Mouse (Mus musculus) left cerebral cortex, adult 9 months (tissue): Measurements from ENCODE around the gene Syt3.

Source experiments
- DNase-seq, 2 experiments: peaks; one replicate each; pipeline ENCODE4 v3.0.0; 2022; ENCODE audit warnings: low spot score in 2 of 2

Syt3 gene

DNA sequence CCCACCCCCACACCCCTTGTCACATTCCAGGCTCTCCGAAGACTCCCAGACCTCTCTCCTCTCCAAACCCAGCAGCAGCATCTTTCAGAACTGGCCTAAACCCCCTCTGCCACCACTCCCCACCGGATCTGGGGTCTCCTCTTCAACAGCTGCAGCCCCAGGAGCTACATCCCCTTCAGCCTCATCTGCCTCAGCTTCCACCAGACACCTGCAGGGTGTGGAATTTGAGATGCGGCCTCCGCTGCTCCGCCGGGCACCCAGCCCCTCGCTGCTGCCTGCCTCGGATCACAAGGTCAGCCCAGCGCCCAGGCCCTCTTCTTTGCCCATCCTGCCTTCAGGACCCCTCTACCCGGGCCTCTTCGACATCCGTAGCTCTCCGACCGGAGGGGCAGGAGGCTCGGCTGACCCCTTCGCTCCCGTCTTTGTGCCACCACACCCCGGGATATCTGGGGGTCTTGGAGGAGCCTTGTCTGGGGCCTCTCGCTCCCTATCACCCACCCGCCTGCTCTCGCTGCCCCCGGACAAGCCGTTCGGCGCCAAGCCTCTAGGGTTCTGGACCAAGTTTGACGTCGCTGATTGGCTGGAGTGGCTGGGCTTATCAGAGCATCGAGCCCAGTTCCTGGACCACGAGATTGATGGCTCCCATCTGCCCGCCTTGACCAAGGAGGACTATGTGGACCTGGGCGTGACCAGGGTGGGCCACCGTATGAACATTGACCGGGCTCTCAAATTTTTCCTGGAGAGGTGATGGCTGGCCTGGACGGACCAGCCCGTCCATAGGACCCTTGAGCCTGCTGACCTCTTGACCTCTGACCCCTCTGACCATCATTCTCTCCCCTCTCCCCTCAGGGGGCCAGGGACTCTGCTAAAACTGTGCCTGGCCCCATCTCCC is 27.1 kb upstream of the Syt3 start:
- peak in 1 of 2 experiments; percentile 23 for DNase-seq

DNA sequence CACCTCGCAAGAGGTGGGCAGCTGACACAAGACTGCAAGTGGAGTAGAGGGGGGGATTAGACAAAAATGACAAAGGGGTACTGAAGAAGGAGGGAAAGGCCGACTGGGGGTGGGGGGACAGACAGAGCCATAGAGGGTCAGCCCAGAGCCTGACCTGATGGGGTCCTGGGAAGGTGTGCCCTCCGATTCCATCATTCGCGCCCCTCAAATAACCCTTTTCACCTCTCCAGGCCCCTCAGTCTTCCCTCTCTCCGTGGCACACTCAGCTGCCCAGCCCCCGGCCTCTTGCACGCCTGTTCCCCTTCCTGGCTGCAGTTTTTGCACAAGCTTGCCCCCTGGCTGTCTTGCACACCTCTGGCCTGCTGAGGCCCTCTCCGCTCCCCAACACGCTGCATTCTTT is 26.4 kb upstream of the Syt3 start:
- DNase-seq: peak in 1 of 2 experiments; percentile 4

DNA sequence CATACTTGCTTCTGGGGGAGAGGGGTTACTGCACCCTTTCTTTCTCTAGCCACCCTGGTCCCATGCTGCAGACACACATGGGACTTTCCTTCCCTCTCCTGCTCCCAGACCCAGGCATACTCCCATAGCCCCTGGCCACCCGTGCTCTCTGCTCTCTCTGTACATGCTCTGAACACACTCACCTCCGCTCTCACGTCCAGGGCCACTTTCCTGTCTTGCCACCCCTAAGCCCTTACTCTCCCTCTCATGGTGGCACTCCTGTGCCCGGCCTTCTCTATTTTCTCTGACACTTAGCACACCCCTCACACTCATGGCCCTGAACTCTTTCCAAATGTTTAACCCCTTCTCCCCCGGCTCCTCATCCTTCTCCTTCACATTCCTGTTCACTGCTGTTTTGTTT is 25.9 kb upstream of the Syt3 start:
- DNase-seq: peak in 1 of 2 experiments; percentile 40

DNA sequence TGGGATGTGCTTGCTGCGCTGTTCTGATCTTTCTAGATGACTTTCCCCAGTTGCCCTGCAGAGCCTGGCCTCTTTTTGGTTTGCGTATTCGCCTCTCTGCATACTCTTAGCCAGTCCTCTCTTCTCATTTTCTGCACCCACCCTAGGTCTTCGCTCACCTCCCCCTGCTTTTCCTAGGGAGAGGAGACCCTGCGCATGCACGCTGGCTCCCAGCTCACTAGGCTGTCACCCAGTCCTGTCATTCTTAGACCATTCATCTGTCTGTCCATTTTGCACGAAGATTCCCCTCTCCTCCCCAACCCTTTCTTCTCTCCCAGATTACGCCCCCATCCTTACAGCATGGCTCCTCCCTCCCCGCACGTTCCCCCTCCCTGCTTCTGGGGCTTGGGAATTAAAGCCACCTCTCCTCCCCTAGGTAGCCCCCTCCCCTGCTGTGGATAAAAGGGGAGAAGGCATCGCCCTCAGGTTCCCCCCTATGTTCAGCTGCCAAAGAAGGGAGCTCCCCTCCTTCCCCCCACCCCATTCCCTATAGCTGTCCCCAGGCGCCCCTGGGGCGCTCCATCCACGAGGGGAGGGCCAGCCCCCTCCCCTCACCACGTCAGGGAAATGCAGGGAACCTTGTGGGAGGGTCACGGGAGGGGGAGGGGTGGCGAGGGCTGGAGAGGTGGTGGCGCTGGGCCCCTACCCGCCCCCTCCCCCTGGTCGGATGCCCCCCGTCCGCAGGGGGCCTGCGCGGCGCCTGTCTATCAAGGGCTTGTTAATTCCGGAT is 24.8 kb upstream of the Syt3 start:
- peak in 1 of 2 experiments; percentile 23 for DNase-seq

DNA sequence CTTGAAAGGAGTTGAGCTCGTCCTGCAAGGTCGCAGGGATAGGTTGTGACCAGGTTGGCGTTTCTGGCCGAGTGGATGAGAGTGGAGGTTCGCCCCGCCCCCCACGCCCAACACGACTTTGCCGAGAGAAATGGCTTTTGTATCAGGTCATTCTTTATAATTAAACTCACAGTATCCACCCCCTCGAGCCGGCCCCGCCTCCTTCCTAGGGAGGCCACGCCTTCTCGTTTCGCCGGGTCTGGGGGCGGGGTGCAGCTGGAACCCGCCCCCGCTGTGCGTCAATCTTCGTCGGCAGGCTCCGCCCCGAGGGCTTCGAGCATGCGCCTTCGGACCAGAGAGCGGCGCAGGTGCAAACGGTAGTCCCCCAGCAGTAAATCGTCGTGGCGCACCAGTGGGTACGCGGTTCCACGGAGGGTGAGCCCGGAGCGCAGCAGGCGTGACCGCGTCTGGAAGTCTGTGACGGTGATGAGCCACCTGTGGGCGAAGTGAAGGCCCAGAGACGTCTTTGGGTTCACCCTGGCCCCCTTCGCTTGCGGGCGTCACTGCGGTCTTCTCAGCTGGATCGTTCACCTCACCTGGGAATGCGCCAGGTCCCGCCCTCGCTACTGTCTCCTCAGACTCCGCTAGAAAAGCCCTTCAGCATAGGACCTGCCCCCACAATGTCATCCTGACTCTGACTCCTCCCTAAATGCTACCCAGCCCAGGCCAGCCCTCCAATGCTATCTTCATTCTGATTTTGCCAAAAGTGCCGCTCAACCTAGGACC is 23.8 kb upstream of the Syt3 start:
- peak; percentile 92 to 96 for DNase-seq

DNA sequence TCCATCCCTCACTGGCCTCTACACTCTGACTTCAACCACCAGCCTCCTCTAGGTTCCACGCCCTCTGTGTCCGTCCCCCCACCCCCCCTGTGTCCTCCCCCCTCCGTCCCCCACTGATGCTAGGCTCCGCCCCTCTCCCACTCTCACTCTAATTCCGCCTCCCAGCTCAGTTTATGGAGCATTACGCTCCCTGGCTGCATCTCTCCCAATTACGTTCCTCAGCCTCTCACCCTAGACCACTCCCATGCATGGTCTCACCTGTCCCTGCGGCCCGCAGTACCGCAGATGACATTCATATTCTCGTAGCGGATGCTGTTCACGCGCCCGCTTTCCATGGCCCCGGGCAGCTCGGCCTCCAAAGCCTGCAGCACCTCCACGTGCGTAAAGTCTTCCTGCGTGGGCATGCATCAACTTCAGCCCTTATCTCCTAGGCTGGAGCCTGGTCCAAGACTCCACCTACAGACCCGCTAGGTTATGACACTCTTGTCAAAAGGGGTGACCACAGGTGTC is 23.1 kb upstream of the Syt3 start:
- DNase-seq: peak in 1 of 2 experiments; percentile 46

DNA sequence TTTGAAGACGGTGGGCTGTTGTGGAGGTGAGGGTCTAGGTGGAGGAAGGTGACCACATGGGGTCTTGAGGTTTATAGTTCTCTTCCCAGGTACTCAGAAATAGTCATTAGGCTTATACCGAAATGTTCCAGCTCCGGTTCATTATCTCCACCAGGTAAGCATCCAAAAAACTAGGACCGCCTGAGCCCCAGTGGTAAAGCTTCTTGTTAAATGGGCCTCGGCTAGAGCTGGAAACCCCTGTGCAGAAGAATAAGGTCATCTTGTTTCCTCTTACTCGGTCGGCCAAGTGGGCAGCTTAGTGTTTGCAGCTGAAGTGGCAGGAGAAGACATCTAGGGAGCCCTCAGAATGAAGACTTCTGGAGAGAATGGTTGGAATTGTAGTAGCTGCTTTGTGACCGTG is 11.2 kb upstream of the Syt3 start:
- DNase-seq: no peak

DNA sequence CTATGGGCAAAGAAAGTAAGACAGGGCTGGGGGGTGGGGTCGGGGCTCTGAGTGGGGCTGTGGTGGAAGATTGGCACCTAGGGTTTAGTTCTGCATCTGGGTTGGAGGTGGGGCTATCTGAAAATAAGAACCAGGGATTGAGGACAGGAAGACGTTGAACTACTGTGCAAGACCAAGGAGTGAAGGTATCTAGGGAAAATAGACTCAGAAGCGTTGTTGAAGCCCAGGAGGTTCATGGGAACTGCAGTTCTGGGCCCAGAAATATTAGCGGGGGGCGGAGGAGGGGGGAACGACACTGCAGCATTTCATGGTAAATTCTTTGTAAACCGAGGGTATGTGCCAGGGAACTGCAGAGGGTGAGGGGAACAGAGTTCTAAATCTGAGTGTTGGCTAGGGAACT is 10.4 kb upstream of the Syt3 start:
- DNase-seq: no peak

DNA sequence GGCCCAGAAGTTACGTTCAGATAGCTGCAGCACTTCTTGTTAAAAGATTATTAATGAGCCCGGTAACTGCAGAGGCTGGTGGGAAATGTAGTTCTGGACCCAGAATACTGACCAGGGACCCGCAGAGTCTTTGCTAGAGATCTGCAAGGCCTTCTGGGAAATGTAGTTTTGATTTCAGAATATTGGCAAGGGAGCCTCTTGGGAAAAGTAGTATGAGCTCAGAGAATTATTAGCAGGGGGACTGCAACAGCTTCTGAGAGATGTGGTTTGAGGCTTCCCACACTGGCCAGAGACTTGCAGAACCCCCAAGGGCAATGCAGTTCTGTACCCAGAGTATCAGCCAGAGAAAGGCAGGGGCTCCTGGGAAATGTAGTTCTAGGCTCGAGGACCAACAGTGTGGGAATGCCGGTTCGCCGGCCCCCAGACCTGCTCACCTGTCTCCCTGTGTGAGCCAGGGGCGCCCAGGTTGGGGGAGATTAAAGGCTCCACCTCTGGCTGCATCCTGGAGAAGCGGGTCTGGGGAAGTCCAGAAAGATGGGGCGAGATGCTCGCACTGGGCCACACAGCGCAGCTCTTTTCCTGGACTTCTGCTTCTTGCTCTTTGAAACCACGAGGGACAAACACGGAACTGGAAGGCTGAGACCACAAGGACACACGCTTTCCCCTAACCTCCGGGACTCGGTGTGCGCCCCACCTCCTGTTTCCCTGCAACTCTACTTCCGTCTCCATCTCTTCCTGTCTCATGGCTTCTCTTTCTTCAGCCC is 9.8 kb upstream of the Syt3 start:
- DNase-seq: peak; percentile 92 to 95

DNA sequence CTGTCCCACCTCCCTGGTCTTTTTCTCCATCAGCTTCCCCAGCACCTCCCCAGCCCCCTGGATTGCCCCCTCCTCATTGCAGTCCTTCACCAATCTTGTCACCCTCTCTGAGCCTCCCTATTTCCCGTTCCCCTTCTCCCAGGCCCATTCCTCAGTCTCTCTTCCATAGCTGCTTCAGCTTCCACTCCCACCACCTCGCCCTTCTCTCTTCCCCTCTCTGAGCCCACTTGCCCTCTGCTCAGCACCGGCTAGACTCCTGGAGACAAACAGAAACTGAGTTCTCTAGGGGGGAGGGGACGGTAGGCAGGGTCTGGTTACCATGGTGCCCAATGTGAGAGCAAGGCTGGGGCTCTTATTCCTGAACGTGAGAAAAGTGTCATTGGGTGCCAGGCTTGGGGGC is 9.1 kb upstream of the Syt3 start:
- DNase-seq: no peak

DNA sequence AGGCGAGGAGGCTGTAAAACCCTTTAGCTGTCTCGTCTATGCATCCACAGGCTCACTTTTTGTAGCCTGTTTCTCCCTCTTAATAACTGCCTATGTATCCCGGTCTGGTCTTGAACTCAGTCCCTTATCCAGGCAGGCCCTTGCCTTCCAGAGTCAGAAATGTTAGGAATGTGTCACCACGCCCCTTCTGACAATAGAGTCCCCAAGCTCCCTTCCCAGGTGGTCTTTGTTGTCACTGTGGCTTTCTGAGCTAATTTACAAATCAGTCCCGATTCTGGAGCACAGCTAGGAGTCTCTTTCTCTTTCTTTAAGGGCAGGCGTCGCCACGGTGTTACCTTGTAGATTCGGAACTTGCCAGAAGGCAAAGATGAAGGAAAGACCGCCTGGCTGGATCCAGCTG is 8.7 kb upstream of the Syt3 start:
- DNase-seq: no peak

DNA sequence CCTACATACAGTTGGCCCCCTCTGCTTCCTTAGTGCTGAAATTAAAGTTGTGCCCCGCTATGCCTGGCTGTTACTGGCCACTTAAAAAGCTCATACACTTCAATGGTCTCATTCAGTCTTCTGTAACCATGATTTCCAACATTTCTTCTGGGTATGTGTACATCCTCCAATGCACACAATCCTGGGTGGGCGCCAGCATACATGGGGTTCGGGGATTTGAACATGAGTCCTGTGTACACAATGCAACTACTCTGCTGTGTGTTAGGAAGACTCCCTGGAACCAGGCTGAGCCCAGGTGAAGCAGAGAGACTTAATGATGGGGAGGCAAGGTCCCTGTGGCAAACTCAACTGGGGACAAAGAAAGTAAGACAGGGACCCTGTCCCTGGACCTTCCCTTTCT is 8.1 kb upstream of the Syt3 start:
- no peak for DNase-seq

DNA sequence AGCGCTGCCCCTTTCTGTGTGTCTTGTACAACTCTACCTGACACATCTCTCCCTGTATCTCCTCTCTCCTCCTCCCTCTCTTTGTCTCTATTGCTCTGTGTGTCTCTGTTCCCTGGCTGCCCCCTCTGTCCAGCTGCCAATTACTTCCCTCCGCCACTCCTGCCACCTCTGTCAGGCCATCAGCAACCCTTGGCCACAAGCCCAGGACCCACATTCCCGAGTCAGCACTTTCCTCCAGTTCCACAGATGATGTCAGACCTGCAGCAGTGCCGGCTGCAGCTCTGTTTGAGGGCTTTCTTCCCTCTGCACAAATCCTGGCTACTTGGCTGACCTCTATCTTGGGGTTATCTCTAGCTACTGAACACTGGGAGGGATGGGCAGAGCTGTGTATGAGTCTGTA is 5.6 kb upstream of the Syt3 start:
- no peak for DNase-seq

DNA sequence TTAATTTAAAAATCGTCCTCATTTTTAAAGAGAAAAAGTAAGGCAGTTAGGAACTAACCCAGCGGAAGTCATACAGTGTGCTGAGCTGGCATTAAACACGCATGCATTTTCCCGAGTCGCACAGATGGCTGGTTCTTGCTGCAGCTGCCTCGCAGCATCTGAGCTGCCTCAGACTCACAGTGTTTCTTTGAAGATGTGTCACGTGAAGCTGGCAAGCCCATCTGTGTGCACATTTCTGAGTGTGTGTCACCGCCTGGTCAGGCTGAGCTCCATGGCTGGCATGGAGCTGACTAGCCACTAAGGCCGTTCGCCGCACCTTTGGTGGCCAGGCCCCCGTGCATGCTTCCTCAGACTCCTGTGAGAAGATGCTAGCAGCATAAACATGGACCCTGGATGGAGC is 1.4 kb upstream of the Syt3 start:
- DNase-seq: peak; percentile 72 to 88

DNA sequence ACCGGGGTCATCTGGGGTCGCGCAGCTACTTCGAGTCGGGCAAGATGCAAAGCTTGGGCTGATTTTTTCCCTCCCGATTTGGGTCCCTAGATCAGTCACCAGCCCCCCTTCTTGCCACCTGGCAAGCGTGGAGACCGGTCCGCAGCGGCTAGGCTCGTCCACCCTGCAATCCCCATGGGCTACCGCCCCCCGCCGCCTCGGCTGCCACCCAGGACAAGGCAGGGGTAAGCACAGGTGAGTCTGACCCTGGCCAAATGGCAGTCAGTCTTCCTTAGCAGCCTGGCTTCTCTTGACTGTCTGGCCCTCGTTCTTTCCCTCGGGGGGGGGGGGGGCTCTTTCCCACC is 786 bp downstream of the Syt3 start:
- no peak for DNase-seq

DNA sequence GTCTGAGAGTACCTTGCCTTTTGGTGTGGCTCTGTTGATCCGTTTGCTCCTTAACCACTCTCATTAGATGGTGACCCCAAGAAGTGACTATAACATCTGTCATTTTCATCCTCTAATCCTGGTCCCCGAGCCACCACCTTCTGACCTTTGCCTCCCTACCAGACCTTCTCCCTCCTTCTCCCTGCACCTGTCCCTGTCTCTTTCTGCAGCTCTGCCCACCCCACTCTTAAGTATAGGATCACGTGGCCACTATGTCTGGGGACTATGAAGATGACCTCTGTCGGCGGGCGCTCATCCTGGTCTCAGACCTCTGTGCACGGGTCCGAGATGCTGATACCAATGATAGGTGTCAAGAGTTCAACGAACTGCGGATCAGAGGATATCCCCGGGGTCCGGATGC is 1.8 kb downstream of the Syt3 start, which contains the start of gene 1700008O03Rik:
1700008O03Rik (minus strand) TSS at position 101 of the 400 bp plus-strand sequence.
- DNase-seq: no peak

DNA sequence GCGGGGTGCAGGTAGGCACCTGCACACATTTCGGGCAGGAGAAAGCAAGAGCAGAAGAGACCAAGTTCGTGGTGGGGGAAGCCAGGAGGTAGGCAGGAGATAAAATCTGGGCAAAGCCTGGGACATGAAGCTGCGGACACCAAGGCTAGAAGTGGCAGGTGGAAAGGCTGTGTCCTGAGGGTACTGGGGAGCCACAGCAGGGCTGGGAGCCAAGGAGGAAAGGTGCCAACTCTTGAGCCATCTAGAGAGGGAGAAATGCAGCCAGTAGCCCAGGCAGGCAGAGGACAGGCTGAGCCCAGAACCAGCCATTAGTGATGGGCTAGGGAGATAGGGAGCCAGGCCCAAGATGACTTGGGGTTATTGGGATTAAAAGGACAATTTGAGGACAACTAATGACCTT is 7.9 kb downstream of the Syt3 start:
- no peak for DNase-seq

DNA sequence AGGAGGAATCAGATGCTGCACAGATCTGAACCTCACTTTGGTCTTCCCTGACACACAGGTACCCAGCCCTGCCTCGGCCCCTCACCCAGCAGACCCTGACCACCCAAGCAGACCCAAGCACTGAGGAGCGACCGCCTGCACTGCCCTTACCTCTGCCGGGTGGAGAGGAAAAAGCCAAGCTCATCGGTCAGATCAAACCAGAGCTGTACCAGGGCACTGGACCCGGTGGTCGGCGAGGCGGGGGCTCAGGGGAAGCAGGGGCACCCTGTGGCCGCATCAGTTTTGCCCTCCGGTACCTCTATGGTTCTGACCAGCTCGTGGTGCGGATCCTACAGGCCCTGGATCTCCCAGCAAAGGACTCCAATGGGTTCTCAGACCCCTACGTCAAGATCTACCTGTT is 8.4 kb downstream of the Syt3 start:
- DNase-seq: no peak

DNA sequence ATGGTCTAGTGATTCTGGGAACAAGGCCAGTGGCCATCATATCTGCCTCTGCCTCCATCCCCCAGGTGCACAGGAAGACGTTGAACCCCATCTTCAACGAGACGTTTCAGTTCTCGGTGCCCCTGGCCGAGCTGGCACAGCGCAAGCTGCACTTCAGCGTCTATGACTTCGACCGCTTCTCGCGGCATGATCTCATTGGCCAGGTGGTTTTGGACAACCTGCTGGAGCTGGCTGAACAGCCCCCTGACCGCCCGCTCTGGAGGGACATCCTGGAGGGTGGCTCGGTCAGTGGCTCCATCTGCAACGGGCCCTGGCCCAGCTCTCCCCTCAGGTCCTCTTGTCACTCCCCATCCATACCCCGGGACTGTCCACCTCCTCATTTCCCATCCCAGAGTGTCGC is 9.4 kb downstream of the Syt3 start:
- DNase-seq: no peak

DNA sequence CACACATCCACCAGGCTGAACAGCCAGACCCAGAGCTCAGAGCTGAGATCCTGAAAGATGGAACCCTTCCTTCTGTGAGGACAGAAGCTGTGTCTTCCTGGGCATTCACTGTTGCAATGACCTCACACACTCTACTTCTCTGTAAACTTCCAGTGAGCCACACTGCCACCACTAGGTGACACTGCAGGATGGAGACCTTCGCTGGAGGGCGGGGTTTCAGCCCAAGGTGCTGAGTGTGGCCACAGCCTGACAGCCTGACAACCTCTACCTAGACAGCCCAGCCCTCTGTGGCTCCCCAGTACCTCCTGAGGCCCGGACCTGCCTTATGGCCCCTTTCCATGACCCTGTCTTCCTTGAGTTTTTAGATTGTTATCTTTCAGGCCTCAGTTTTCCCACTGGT is 14.7 kb downstream of the Syt3 start:
- DNase-seq: peak in 1 of 2 experiments; percentile 60

DNA sequence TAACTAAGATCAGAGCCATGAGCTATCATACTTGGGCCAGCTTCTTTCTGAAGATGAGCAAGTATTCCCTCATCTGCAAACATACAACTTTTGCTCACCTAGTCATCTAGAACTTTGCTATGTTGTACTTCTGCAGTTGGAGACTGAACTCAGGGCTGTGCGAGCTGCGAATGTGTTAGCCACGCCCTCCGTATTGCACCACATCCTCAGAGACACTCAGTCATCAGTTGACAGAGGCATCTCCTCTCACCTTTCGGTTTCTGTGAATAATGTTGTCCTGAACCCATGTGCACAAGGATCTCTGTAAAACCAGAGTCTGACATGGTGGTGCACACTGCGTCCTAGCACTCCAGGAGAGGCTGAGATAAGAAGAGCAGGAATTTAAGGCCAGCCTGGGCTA is 17.8 kb downstream of the Syt3 start:
- no peak for DNase-seq
